Mouse (Mus musculus) myocyte (in vitro differentiated cells): ENCODE results near the gene Cux1.

Source experiments
- CEBPB ChIP-seq: IDR thresholded peaks from 2 replicates; pipeline ENCODE4 v1.6.1; 2011; ENCODE audit warnings: mild to moderate bottlenecking, moderate library complexity; ENCODE audit not compliant: poor library complexity, insufficient read depth, severe bottlenecking
- E2F4 ChIP-seq: IDR thresholded peaks from one replicate; pipeline ENCODE4 v1.6.1; 2011; ENCODE audit warnings: mild to moderate bottlenecking, control low read depth, moderate library complexity; ENCODE audit not compliant: insufficient read depth
- MAX ChIP-seq: IDR thresholded peaks from one replicate; pipeline ENCODE4 v1.6.1; 2011; ENCODE audit warnings: low read depth, mild to moderate bottlenecking, control low read depth
- POLR2A ChIP-seq: IDR thresholded peaks from one replicate; pipeline ENCODE4 v1.6.1; 2011; ENCODE audit warnings: low read depth, mild to moderate bottlenecking, control low read depth, moderate library complexity; ENCODE audit not compliant: insufficient read length
- POLR2AphosphoS2 ChIP-seq: IDR thresholded peaks from one replicate; pipeline ENCODE4 v1.6.1; 2011; ENCODE audit warnings: low read depth, control low read depth; ENCODE audit not compliant: insufficient read length
- REST ChIP-seq: IDR thresholded peaks from one replicate; pipeline ENCODE4 v1.6.1; 2011; ENCODE audit warnings: mild to moderate bottlenecking, control low read depth, moderate library complexity; ENCODE audit not compliant: insufficient read depth, insufficient read length
- SRF ChIP-seq: IDR thresholded peaks from one replicate; pipeline ENCODE4 v1.6.1; 2011; ENCODE audit warnings: low read depth; ENCODE audit not compliant: control insufficient read depth, insufficient read length
- USF1 ChIP-seq: IDR thresholded peaks from one replicate; pipeline ENCODE4 v1.6.1; 2011; ENCODE audit warnings: low read depth, mild to moderate bottlenecking, control low read depth, moderate library complexity

- TF ChIP-seq USF1: no peak
- TF ChIP-seq REST: no peak
- peak; percentile 40 for TF ChIP-seq POLR2A
- TF ChIP-seq E2F4: peak; percentile 39
- no peak for TF ChIP-seq MAX
- no peak for TF ChIP-seq SRF
- TF ChIP-seq POLR2AphosphoS2: no peak
- TF ChIP-seq CEBPB: no peak
Observed at GRCm38 (mm10) chr5:136198474-136199391, 368.6 kb downstream of the Cux1 start, which contains the start of gene Prkrip1.
